Mouse (Mus musculus) thymus, adult 2 months (tissue): Measurements from ENCODE around the gene Ralgps2. TPM values are rescaled to one million over a fixed set of nuclear protein-coding genes. Genes with fewer than 3 reads are reported as not detected.

Experiments
- DNase-seq: peaks from one replicate; pipeline ENCODE4 v3.0.0; 2021
- H3K27ac ChIP-seq: fragments of 200-500 bp; 2 replicates; pipeline ENCODE4 v1.5.1; 2012; ENCODE audit warnings: low read length, control low read depth; ENCODE audit not compliant: control insufficient read depth, insufficient read depth
- H3K27me3 ChIP-seq: fragments of 200-500 bp; 2 replicates; pipeline ENCODE4 v1.6.1; 2012; ENCODE audit warnings: mild to moderate bottlenecking, low read length, moderate library complexity, mixed read lengths; ENCODE audit not compliant: control insufficient read depth, insufficient read depth
- H3K36me3 ChIP-seq: fragments of 200-500 bp; 2 replicates; pipeline ENCODE4 v1.6.1; 2012; ENCODE audit warnings: mild to moderate bottlenecking, low read length, moderate library complexity; ENCODE audit not compliant: control insufficient read depth, insufficient read depth
- H3K4me1 ChIP-seq: fragments of 200-500 bp; replicated peaks from 2 replicates; pipeline ENCODE4 v1.6.1; 2012; ENCODE audit warnings: low read length; ENCODE audit not compliant: control insufficient read depth, insufficient read depth
- H3K4me3 ChIP-seq: fragments of 200-500 bp; 2 replicates; pipeline ENCODE4 v1.5.1; 2012; ENCODE audit warnings: mild to moderate bottlenecking, low read length, control low read depth, moderate library complexity; ENCODE audit not compliant: control insufficient read depth, insufficient read depth
- CTCF ChIP-seq: fragments of 200-500 bp; IDR thresholded peaks from 2 replicates; pipeline ENCODE4 v1.5.1; 2012; ENCODE audit warnings: mild to moderate bottlenecking, control low read depth, low read length, moderate library complexity, borderline replicate concordance; ENCODE audit not compliant: control insufficient read depth, poor library complexity, insufficient read depth; ENCODE audit errors: extremely low read depth
- POLR2A ChIP-seq: fragments of 200-500 bp; IDR thresholded peaks from 2 replicates; pipeline ENCODE4 v1.6.1; 2012; ENCODE audit warnings: mild to moderate bottlenecking, low read length, control low read depth, moderate library complexity; ENCODE audit not compliant: control insufficient read depth, poor library complexity, insufficient read depth; ENCODE audit errors: extremely low read depth
- WGBS: fragments of 180-500 bp; shearing (Covaris S2); methylation state at CpG from one replicate; pipeline ENCODE4 v1.1.7; 2018; 5-methylcytosine and 5-hydroxymethylcytosine counted together
- polyA plus RNA-seq: library from polyadenylated mRNA; depleted of rRNA; stranded (reverse); fragments of >200 nt; gene quantifications from 2 replicates; pipeline ENCODE4 v1.2.3, GENCODE M21; 2012

Ralgps2 gene
- polyA plus RNA-seq, 1 experiment: 25.2 TPM

- Histone ChIP-seq H3K4me1 (peaks cover 11% of the 10 kb centered on the region), H3K27ac (no peak overlapping the region), H3K27me3 (no peaks in the 10 kb centered on the region), H3K4me3 (no peak overlapping the region), H3K36me3 (peaks cover 6% of the 10 kb centered on the region; the same call in 1 of the 2 replicates)
- no peak for DNase-seq
- TF ChIP-seq POLR2A (no peak), CTCF (no peak)
Measured at GRCm38 (mm10) chr1:156909866-156910265, 29.6 kb downstream of the Ralgps2 start.

GRCm38 (mm10) chr1:156909265-156909664, 30.2 kb downstream of the Ralgps2 start:
- TF ChIP-seq CTCF (no peak), POLR2A (no peak)
- Histone ChIP-seq H3K4me3 (no peak overlapping the region), H3K4me1 (peaks cover 10% of the 10 kb centered on the region), H3K27ac (no peak overlapping the region), H3K27me3 (no peaks in the 10 kb centered on the region), H3K36me3 (peaks cover 6% of the 10 kb centered on the region; the same call in 1 of the 2 replicates)
- no peak for DNase-seq
- 95% methylated on average over 4 of the region's 4 CpGs for WGBS

GRCm38 (mm10) chr1:156905660-156906059, 33.8 kb downstream of the Ralgps2 start:
- TF ChIP-seq CTCF: no peak
- TF ChIP-seq POLR2A: no peak
- H3K27me3 ChIP-seq: no peaks in the 10 kb centered on the region
- H3K4me1 ChIP-seq: peaks cover 9% of the 10 kb centered on the region
- no peak overlapping the region for H3K4me3 ChIP-seq
- H3K27ac ChIP-seq: no peak overlapping the region
- peaks cover 6% of the 10 kb centered on the region; the same call in 1 of the 2 replicates for H3K36me3 ChIP-seq
- DNase-seq: no peak
- 89% methylated on average over 2 of the region's 2 CpGs for WGBS

GRCm38 (mm10) chr1:156903899-156904298, 35.5 kb downstream of the Ralgps2 start:
- Histone ChIP-seq H3K27ac (no peak overlapping the region), H3K4me3 (no peak overlapping the region), H3K36me3 (peaks cover 20% of the 10 kb centered on the region)

GRCm38 (mm10) chr1:156901689-156902088, 37.7 kb downstream of the Ralgps2 start:
- peaks cover 25% of the 10 kb centered on the region for H3K36me3 ChIP-seq
- peaks cover 9% of the 10 kb centered on the region for H3K4me1 ChIP-seq
- no peak overlapping the region for H3K27ac ChIP-seq
- TF ChIP-seq CTCF (no peak), POLR2A (no peak)
- no peak for DNase-seq
- no peaks in the 10 kb centered on the region for H3K27me3 ChIP-seq
- H3K4me3 ChIP-seq: no peak overlapping the region
- WGBS: 26% methylated on average over 6 of the region's 6 CpGs

More at GRCm38 (mm10) chr1:156903899-156904298, 35.5 kb downstream of the Ralgps2 start:
- over 99% methylated on average over 3 of the region's 3 CpGs for WGBS
- TF ChIP-seq POLR2A (no peak), CTCF (no peak)
- no peak for DNase-seq
- peaks cover 9% of the 10 kb centered on the region for H3K4me1 ChIP-seq
- no peaks in the 10 kb centered on the region for H3K27me3 ChIP-seq

- Histone ChIP-seq H3K36me3 (peaks cover 18% of the 10 kb centered on the region), H3K27me3 (no peaks in the 10 kb centered on the region), H3K4me3 (no peak overlapping the region), H3K27ac (no peak overlapping the region), H3K4me1 (no peaks in the 10 kb centered on the region)
- WGBS: 96% methylated on average over 4 of the region's 4 CpGs
- DNase-seq: no peak
- TF ChIP-seq POLR2A: no peak
- no peak for TF ChIP-seq CTCF
Measured at GRCm38 (mm10) chr1:156891561-156891960, 47.9 kb downstream of the Ralgps2 start.

GRCm38 (mm10) chr1:156888830-156889229, 50.6 kb downstream of the Ralgps2 start:
- WGBS: 96% methylated on average over 4 of the region's 4 CpGs

More at GRCm38 (mm10) chr1:156888830-156889229, 50.6 kb downstream of the Ralgps2 start:
- DNase-seq: no peak
- peaks cover 34% of the 10 kb centered on the region for H3K36me3 ChIP-seq
- TF ChIP-seq POLR2A (no peak), CTCF (no peak)
- no peak overlapping the region for H3K27ac ChIP-seq
- H3K4me3 ChIP-seq: no peak overlapping the region
- H3K4me1 ChIP-seq: no peaks in the 10 kb centered on the region
- H3K27me3 ChIP-seq: no peaks in the 10 kb centered on the region
